Mouse (Mus musculus) neural tube, embryonic 13.5 days (tissue): ENCODE measurements around the gene Best1. TPM values are rescaled to one million over a fixed set of nuclear protein-coding genes. Genes with fewer than 3 reads are reported as not detected.
"Not testable (repeated sequence)": the region's sequence is repeated elsewhere in the genome, so short reads cannot be mapped to it uniquely, and the experiment has no call there.

Source experiments
- ATAC-seq: fragments of 200-750 bp; cut with Nextera tagmentation; 2 replicates; pipeline ENCODE4 v1.8.0; 2017; ENCODE audit warnings: low read depth, mild to moderate bottlenecking, moderate TSS enrichment, moderate library complexity
- H3K27ac ChIP-seq: fragments of 300-500 bp; sonication (generic); replicated peaks from 2 replicates; pipeline ENCODE4 v1.5.1; 2015; ENCODE audit warnings: moderate library complexity, mild to moderate bottlenecking, inconsistent platforms
- H3K27me3 ChIP-seq: fragments of 300-500 bp; sonication (generic); 2 replicates; pipeline ENCODE4 v1.6.1; 2015; ENCODE audit warnings: mild to moderate bottlenecking, inconsistent platforms
- H3K36me3 ChIP-seq: fragments of 300-500 bp; sonication (generic); 2 replicates; pipeline ENCODE4 v1.6.1; 2015; ENCODE audit warnings: mild to moderate bottlenecking, inconsistent platforms
- H3K4me1 ChIP-seq: fragments of 300-500 bp; sonication (generic); replicated peaks from 2 replicates; pipeline ENCODE4 v1.6.1; 2015; ENCODE audit warnings: inconsistent platforms
- H3K4me2 ChIP-seq: fragments of 300-500 bp; sonication (generic); 2 replicates; pipeline ENCODE4 v1.6.1; 2015; ENCODE audit warnings: inconsistent platforms, mild to moderate bottlenecking, moderate library complexity
- H3K4me3 ChIP-seq: fragments of 300-500 bp; sonication (generic); 2 replicates; pipeline ENCODE4 v1.5.1; 2015; ENCODE audit warnings: mild to moderate bottlenecking, inconsistent platforms
- H3K9ac ChIP-seq: fragments of 300-500 bp; sonication (generic); 2 replicates; pipeline ENCODE4 v1.6.1; 2015; ENCODE audit warnings: moderate library complexity, mild to moderate bottlenecking, inconsistent platforms
- H3K9me3 ChIP-seq: fragments of 300-500 bp; sonication (generic); 2 replicates; pipeline ENCODE4 v1.6.1; 2016; ENCODE audit warnings: inconsistent platforms
- WGBS: fragments of 180-500 bp; shearing (Covaris S2); methylation state at CpG from one replicate; pipeline ENCODE4 v1.1.7; 2015; 5-methylcytosine and 5-hydroxymethylcytosine counted together
- polyA plus RNA-seq: library from polyadenylated mRNA; unstranded; fragments of >200 nt; fragmentation: Nextera tagmentation; extraction: Ambion mirVana; gene quantifications from 2 replicates; pipeline ENCODE4 v1.2.1, GENCODE M21; 2015

Gene Best1
- polyA plus RNA-seq, 1 experiment from 2014 or later = 1.5 TPM

- WGBS = 96% methylated on average over 6 of the region's 6 CpGs
- ATAC-seq = no peak
- peaks cover 27% of the 10 kb centered on the region for H3K4me1 ChIP-seq
- no peaks in the 10 kb centered on the region for H3K27me3 ChIP-seq
- peaks cover 24% of the 10 kb centered on the region for H3K36me3 ChIP-seq
- H3K9ac ChIP-seq = no peak overlapping the region
- H3K4me3 ChIP-seq = no peak overlapping the region
- no peaks in the 10 kb centered on the region for H3K9me3 ChIP-seq
- H3K4me2 ChIP-seq = no peak overlapping the region
- H3K27ac ChIP-seq = no peak overlapping the region
These were observed 16.1 kb downstream of the Best1 start for GRCm38 (mm10) chr19:9985190-9985899.

DNA sequence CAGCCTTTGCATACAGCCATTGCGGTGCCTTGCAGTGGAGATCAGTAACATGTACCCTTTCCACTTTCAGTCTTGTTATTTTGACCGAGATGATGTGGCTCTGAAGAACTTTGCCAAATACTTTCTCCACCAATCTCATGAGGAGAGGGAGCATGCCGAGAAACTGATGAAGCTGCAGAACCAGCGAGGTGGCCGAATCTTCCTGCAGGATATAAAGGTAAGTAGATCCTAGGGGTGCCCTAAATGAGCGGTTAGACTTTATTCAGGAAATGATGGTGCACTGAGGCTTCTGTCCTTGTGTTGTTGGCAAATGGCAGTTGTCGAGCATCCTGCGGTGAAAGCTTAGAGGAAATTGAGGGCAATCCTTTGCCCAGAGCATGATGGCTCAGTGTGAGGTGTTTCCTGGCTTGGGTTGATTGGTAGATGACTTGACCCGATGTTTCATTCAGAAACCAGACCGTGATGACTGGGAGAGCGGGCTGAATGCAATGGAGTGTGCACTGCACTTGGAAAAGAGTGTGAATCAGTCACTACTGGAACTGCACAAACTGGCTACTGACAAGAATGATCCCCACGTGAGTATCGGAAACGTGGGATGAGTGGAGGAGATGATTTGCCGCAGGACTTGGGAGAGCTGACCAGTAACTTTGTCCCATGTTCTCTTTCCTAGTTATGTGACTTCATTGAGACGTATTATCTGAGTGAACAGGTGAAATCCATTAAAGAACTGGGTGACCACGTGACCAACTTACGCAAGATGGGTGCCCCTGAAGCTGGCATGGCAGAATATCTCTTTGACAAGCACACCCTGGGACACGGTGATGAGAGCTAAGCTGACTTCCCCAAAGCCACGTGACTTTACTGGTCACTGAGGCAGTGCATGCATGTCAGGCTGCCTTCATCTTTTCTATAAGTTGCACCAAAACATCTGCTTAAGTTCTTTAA, 17.1 kb downstream of the Best1 start:
- Histone ChIP-seq H3K4me3 (peak overlapping the region; percentile 84), H3K27me3 (no peaks in the 10 kb centered on the region), H3K4me2 (peak overlapping the region; percentile 88), H3K27ac (no peak overlapping the region), H3K36me3 (peaks cover 24% of the 10 kb centered on the region), H3K9ac (peak overlapping the region; percentile 90), H3K4me1 (peaks cover 27% of the 10 kb centered on the region), H3K9me3 (no peaks in the 10 kb centered on the region)
- WGBS = 89% methylated on average over 20 of the region's 20 CpGs
- ATAC-seq = no peak

- WGBS = under 1% methylated on average over 31 of the region's 31 CpGs
These were observed 18.4 kb downstream of the Best1 start for GRCm38 (mm10) chr19:9982852-9983542.

GRCm38 (mm10) chr19:9982151-9982851, 19.1 kb downstream of the Best1 start:
- H3K4me2 ChIP-seq = peak overlapping the region; percentile 88
- no peaks in the 10 kb centered on the region for H3K9me3 ChIP-seq
- peaks cover 27% of the 10 kb centered on the region for H3K4me1 ChIP-seq
- no peaks in the 10 kb centered on the region for H3K27me3 ChIP-seq
- under 1% methylated on average over 49 of the region's 59 CpGs for WGBS
- peak overlapping the region; percentile 84 for H3K4me3 ChIP-seq
- ATAC-seq = peak; percentile 98
- H3K27ac ChIP-seq = peak overlapping the region; percentile 95
- H3K36me3 ChIP-seq = peaks cover 24% of the 10 kb centered on the region
- H3K9ac ChIP-seq = peak overlapping the region; percentile 90

More at GRCm38 (mm10) chr19:9982852-9983542, 18.4 kb downstream of the Best1 start:
- H3K4me3 ChIP-seq = peak overlapping the region; percentile 84
- peak overlapping the region; percentile 90 for H3K9ac ChIP-seq
- H3K27me3 ChIP-seq = no peaks in the 10 kb centered on the region
- H3K36me3 ChIP-seq = peaks cover 24% of the 10 kb centered on the region
- peaks cover 27% of the 10 kb centered on the region for H3K4me1 ChIP-seq
- H3K27ac ChIP-seq = peak overlapping the region; percentile 95
- no peaks in the 10 kb centered on the region for H3K9me3 ChIP-seq
- ATAC-seq = peak; percentile 82
- H3K4me2 ChIP-seq = peak overlapping the region; percentile 88

DNA sequence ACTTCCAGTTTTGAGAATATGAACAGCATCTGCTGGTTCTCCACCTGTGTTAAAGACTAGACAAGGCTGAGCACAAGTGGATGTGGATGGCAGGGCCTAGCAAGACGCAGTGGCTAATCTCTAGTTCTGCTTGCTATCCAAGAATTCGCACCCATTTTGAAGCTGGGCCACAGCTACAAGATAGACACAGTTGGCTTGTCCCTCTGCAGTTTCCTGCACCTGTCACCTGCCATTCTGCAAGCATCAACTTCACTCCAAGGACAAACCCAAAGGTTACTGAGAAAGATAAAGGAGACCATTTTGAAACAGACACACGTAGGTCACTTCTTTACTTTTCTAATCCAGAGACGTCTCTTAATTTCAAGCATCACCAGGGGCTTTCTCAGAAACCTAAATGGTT, 19.8 kb downstream of the Best1 start:
- H3K9ac ChIP-seq = peak overlapping the region; percentile 90
- 69% methylated on average over 4 of the region's 4 CpGs for WGBS
- H3K4me1 ChIP-seq = peaks cover 27% of the 10 kb centered on the region
- H3K4me2 ChIP-seq = peak overlapping the region; percentile 88
- H3K27ac ChIP-seq = peak overlapping the region; percentile 95
- H3K4me3 ChIP-seq = peak overlapping the region; percentile 84
- ATAC-seq = no peak
- no peaks in the 10 kb centered on the region for H3K9me3 ChIP-seq
- no peaks in the 10 kb centered on the region for H3K27me3 ChIP-seq
- peaks cover 24% of the 10 kb centered on the region for H3K36me3 ChIP-seq

- peak within 1 kb of the TSS; percentile 95; the same call in 1 of the 2 replicates for H3K27ac ChIP-seq
- peaks cover 27% of the 10 kb centered on the region for H3K4me1 ChIP-seq
- H3K4me3 ChIP-seq = peak within 1 kb of the TSS; percentile 84; the same call in 1 of the 2 replicates
- ATAC-seq = no peak
- no peak within 1 kb of the TSS for H3K9ac ChIP-seq
- peak within 1 kb of the TSS; percentile 88; the same call in 1 of the 2 replicates for H3K4me2 ChIP-seq
- no peaks in the 10 kb centered on the region for H3K27me3 ChIP-seq
- 90% methylated on average over 4 of the region's 4 CpGs for WGBS
- H3K9me3 ChIP-seq = no peaks in the 10 kb centered on the region
- peaks cover 13% of the 10 kb centered on the region for H3K36me3 ChIP-seq
These were observed 21.2 kb downstream of the Best1 start, which contains the start of gene Fth1 for GRCm38 (mm10) chr19:9980258-9980657. Fth1 (plus strand) TSS chr19:9980598.

- peaks cover 2% of the 10 kb centered on the region for H3K36me3 ChIP-seq
- 79% methylated on average over 2 of the region's 2 CpGs for WGBS
- no peak for ATAC-seq
These were observed 22.3 kb downstream of the Best1 start for GRCm38 (mm10) chr19:9979156-9979555.

GRCm38 (mm10) chr19:9978431-9978951, 22.9 kb downstream of the Best1 start:
- H3K4me2 ChIP-seq = no peak overlapping the region
- H3K4me3 ChIP-seq = no peak overlapping the region
- H3K4me1 ChIP-seq = peaks cover 16% of the 10 kb centered on the region
- no peak overlapping the region for H3K9ac ChIP-seq
- WGBS = 65% methylated on average over 5 of the region's 5 CpGs
- no peaks in the 10 kb centered on the region for H3K36me3 ChIP-seq
- H3K27me3 ChIP-seq = no peaks in the 10 kb centered on the region
- H3K9me3 ChIP-seq = no peaks in the 10 kb centered on the region
- no peak for ATAC-seq
- H3K27ac ChIP-seq = no peak overlapping the region

More at GRCm38 (mm10) chr19:9979156-9979555, 22.3 kb downstream of the Best1 start:
- Histone ChIP-seq H3K9ac (no peak overlapping the region), H3K9me3 (no peaks in the 10 kb centered on the region), H3K4me2 (no peak overlapping the region), H3K4me1 (peaks cover 23% of the 10 kb centered on the region), H3K27me3 (no peaks in the 10 kb centered on the region), H3K4me3 (no peak overlapping the region), H3K27ac (no peak overlapping the region)

DNA sequence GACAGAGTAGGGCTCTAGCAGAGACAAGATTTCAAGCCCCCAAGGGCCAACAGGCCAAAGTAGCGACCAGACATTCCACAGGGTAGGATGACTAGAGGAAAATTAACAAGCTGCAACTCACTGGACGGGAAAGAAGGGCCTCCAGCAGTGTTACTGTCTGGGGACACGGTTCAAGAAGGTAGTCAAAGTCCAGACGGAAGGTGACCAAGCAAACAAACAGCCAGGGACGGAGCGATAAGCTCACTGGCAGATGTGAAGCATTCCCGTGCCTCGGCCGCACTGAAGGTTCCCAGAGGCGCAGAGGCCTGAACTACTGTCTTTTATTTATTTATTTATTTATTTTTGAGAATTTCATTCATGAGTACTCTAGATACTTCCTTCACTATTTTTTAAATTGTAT, 24.3 kb downstream of the Best1 start:
- WGBS = 86% methylated on average over 10 of the region's 10 CpGs

GRCm38 (mm10) chr19:9974853-9975252, 26.6 kb downstream of the Best1 start:
- H3K9ac ChIP-seq, H3K27me3 ChIP-seq, H3K4me1 ChIP-seq, ATAC-seq, H3K36me3 ChIP-seq, H3K4me3 ChIP-seq, H3K9me3 ChIP-seq, H3K27ac ChIP-seq, H3K4me2 ChIP-seq: not testable (repeated sequence)
- WGBS = 70% methylated on average over 2 of the region's 2 CpGs

More for the DNA sequence above, 24.3 kb downstream of the Best1 start:
- no peak overlapping the region for H3K4me2 ChIP-seq
- no peak for ATAC-seq
- no peak overlapping the region for H3K27ac ChIP-seq
- H3K4me3 ChIP-seq = no peak overlapping the region
- H3K27me3 ChIP-seq = no peaks in the 10 kb centered on the region
- H3K36me3 ChIP-seq = no peaks in the 10 kb centered on the region
- H3K4me1 ChIP-seq = peaks cover 12% of the 10 kb centered on the region
- H3K9me3 ChIP-seq = no peaks in the 10 kb centered on the region
- no peak overlapping the region for H3K9ac ChIP-seq
